Mouse (Mus musculus) liver, embryonic 11.5 days (tissue): ENCODE results near the gene Abcc6. TPM values are rescaled to one million over a fixed set of nuclear protein-coding genes. Genes with fewer than 3 reads are reported as not detected.

Experiments used
- ATAC-seq: fragments of 200-750 bp; cut with Nextera tagmentation; replicated peaks from 2 replicates; pipeline ENCODE4 v1.8.0; 2017; ENCODE audit warnings: moderate number of reproducible peaks, mild to moderate bottlenecking, moderate TSS enrichment, moderate library complexity; ENCODE audit not compliant: low FRiP score
- DNase-seq: peaks from one replicate; pipeline ENCODE4 v3.0.0-alpha.2; 2017; ENCODE audit warnings: low spot score
- H3K27ac ChIP-seq: fragments of 300-500 bp; sonication (generic); 2 replicates; pipeline ENCODE4 v1.5.1; 2014; ENCODE audit warnings: mild to moderate bottlenecking, low read depth, low read length, control low read depth
- H3K27me3 ChIP-seq: fragments of 300-500 bp; sonication (generic); replicated peaks from 2 replicates; pipeline ENCODE4 v1.6.1; 2014; ENCODE audit warnings: low read length, mixed read lengths; ENCODE audit not compliant: control insufficient read depth, insufficient read depth
- H3K36me3 ChIP-seq: fragments of 300-500 bp; sonication (generic); 2 replicates; pipeline ENCODE4 v1.6.1; 2014; ENCODE audit warnings: mild to moderate bottlenecking, low read length, moderate library complexity, mixed read lengths; ENCODE audit not compliant: control insufficient read depth, insufficient read depth
- H3K4me1 ChIP-seq: fragments of 300-500 bp; sonication (generic); replicated peaks from 2 replicates; pipeline ENCODE4 v1.6.1; 2014; ENCODE audit warnings: low read length, mixed read lengths; ENCODE audit not compliant: control insufficient read depth, insufficient read depth
- H3K4me2 ChIP-seq: fragments of 300-500 bp; sonication (generic); 2 replicates; pipeline ENCODE4 v1.6.1; 2014; ENCODE audit warnings: mild to moderate bottlenecking, control low read depth, moderate library complexity
- H3K4me3 ChIP-seq: fragments of 300-500 bp; sonication (generic); 2 replicates; pipeline ENCODE4 v1.5.1; 2014; ENCODE audit warnings: low read depth, low read length, control low read depth
- H3K9ac ChIP-seq: fragments of 300-500 bp; sonication (generic); 2 replicates; pipeline ENCODE4 v1.6.1; 2014; ENCODE audit warnings: low read depth, low read length, control low read depth
- H3K9me3 ChIP-seq: fragments of 300-500 bp; sonication (generic); 2 replicates; pipeline ENCODE4 v1.6.1; 2016; ENCODE audit warnings: low read length, inconsistent platforms, mixed read lengths; ENCODE audit not compliant: control insufficient read depth
- WGBS: fragments of 180-500 bp; shearing (Covaris S2); extraction: QIAGEN DNeasy Blood & Tissue Kit; methylation state at CpG from one replicate; pipeline ENCODE4 v1.1.7; 2014; 5-methylcytosine and 5-hydroxymethylcytosine counted together
- polyA plus RNA-seq: library from polyadenylated mRNA; unstranded; fragments of >200 nt; fragmentation: Nextera tagmentation; extraction: Ambion mirVana; gene quantifications from 2 replicates; pipeline ENCODE4 v1.2.1, GENCODE M21; 2014

Gene Abcc6
- polyA plus RNA-seq, 1 experiment from 2014 or later, result 5.4 TPM

DNA sequence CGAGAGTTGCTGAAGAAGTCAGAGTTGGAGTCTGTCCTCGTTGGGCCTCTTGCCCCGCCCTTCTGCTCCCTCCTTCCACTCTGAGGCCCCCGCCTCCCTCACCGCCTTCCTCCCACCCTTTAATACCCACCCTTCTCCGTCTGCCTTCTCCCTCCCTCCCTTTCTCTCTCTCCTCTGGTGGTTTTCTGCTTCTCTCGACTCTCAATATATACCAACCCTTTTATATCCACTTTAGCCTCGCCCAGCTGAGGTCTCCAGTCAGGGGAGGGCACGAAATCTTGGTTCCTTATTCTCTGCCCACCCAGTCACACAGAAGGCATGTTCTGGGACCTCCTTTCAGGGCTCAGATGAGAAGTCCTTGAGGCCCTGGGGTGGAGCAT, 108.9 kb downstream of the Abcc6 start, which contains the start of gene Emp3:
Gene Emp3, minus strand, starts transcription at position 163 of the 380 bp plus-strand sequence.
- WGBS, result 27% methylated on average over 9 of the region's 9 CpGs
- Histone ChIP-seq H3K27ac (peak within 1 kb of the TSS; percentile 91), H3K4me3 (peak within 1 kb of the TSS; percentile 52), H3K4me2 (peak within 1 kb of the TSS; percentile 83), H3K4me1 (peaks cover 50% of the 10 kb centered on the region), H3K9ac (peak within 1 kb of the TSS; percentile 69), H3K9me3 (no peaks in the 10 kb centered on the region), H3K27me3 (no peaks in the 10 kb centered on the region), H3K36me3 (no peaks in the 10 kb centered on the region; the same call in 1 of the 2 replicates)
- DNase-seq (peak; percentile 63), ATAC-seq (peak; percentile 33)

DNA sequence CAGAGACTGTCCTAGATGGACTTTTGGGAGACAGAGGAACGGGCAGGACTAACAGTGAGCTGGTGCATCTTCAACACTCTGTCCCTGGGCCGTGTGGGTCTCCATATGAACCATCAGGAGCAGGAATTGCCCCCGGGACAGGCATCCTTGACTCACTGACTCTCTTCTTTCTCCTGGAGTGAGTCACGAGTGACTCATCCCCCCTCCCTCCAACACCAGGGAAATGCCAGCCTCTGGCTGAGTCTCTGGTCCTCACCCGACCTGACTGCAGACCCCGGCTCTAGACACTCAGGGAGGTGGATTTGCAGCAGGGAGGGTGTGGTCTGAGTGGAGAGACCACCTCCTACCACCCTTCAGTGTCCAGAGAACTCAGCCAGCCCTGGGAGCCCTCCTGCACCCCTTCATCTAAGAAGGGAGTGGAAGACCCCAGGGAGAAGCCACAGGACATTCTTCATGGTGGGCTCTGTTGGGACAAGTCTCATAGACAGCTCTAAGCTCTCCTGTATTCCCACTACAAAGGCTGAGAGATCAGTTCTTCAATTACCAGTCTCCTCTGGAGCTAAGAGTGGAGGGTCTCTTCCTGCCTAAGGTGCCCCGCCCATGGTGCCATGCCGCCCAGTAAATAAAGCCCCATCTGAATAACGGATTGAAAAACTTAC, 109.4 kb downstream of the Abcc6 start:
- Histone ChIP-seq H3K9ac (peak overlapping the region; percentile 69), H3K36me3 (no peaks in the 10 kb centered on the region; the same call in 1 of the 2 replicates), H3K4me1 (peaks cover 55% of the 10 kb centered on the region), H3K4me2 (peak overlapping the region; percentile 83), H3K9me3 (no peaks in the 10 kb centered on the region), H3K4me3 (peak overlapping the region; percentile 52), H3K27me3 (no peaks in the 10 kb centered on the region), H3K27ac (peak overlapping the region; percentile 91)
- DNase-seq (no peak), ATAC-seq (no peak)
- 26% methylated on average over 9 of the region's 9 CpGs for WGBS

DNA sequence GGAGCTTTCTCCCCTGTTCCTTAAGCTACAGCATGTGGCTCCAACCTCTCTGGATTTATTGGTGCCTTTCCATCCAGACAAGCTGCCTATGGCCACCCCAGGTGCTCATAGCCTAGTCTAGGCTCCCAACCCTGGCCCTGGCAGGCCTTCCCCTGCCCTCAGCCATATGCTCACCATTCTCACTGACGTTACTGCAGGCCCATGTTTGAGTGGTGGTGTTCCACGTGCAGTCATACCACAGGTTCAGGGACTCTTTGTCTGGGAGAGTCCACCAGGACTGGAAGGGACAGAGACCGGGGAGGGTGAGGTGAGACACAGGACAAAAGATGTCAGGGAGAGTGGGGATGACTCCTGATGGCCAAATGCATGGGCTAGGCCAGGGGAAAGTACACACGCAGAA, 110.3 kb downstream of the Abcc6 start:
- Histone ChIP-seq H3K4me1 (peaks cover 55% of the 10 kb centered on the region), H3K4me2 (peak overlapping the region; percentile 83), H3K27me3 (no peaks in the 10 kb centered on the region), H3K9ac (peak overlapping the region; percentile 69), H3K36me3 (peaks cover 3% of the 10 kb centered on the region; the same call in 1 of the 2 replicates), H3K27ac (peak overlapping the region; percentile 91), H3K4me3 (peak overlapping the region; percentile 52), H3K9me3 (no peaks in the 10 kb centered on the region)
- 69% methylated on average over 4 of the region's 4 CpGs for WGBS
- ATAC-seq (no peak), DNase-seq (no peak)

DNA sequence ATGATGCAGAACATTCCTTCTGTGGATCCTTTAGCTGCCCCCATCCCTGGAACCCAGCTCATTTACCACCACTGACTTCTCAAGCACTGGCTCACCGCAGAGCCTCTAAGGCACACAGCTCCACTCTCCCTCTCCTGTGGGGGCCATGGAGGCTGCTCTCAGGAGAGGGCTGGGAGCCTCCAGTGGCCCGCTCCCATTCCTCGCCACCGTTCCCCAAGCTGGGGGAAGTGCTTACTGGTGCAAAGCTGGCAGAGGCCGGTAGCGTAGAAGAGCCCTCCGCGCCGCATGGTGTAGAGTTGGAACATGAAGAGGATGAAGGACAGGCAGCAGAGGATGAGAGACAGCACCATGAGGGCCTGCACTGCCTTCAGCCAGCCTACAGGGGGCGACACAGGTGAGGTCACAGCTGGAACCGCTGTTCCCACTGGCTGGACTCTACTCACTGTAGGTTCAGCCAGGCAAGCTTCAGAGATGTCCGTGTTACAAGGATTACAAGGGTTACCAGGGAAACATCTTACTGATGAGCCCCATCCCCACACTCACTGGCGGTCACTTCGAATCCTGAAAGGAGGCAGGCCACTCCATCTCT, 110.9 kb downstream of the Abcc6 start:
- Histone ChIP-seq H3K27me3 (no peaks in the 10 kb centered on the region), H3K4me3 (no peak overlapping the region), H3K27ac (no peak overlapping the region), H3K4me2 (peak overlapping the region; percentile 83), H3K9me3 (no peaks in the 10 kb centered on the region), H3K9ac (0 out of 2 replicates have a peak overlapping the region, but pooled peaks have one; percentile 8), H3K4me1 (peaks cover 53% of the 10 kb centered on the region), H3K36me3 (peaks cover 3% of the 10 kb centered on the region; the same call in 1 of the 2 replicates)
- ATAC-seq (no peak), DNase-seq (no peak)
- 76% methylated on average over 14 of the region's 14 CpGs for WGBS

DNA sequence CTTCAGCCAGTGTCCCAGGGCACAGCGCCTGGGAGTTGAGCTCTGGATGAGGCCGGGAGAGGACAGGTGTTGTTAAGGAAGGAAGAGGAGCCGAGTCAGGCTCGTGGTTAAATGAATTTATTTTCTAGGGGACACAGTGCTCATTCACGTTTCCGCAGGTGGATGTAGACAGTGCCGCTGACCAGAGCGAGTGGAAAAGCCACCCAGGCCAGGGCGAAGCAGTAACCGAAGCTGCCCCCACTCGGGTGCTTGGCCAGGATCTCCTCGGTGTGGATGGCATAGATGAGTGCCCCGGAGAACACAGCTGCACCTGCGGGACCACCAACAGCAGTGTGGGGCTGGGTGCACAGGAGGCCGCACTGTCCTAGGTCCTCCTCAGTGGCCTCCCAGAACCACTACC, 112.2 kb downstream of the Abcc6 start:
- Histone ChIP-seq H3K36me3 (peaks cover 3% of the 10 kb centered on the region; the same call in 1 of the 2 replicates), H3K27me3 (no peaks in the 10 kb centered on the region), H3K9me3 (no peaks in the 10 kb centered on the region), H3K4me3 (no peak overlapping the region), H3K4me2 (no peak overlapping the region; the same call in 1 of the 2 replicates), H3K27ac (peak overlapping the region; percentile 71), H3K4me1 (peaks cover 51% of the 10 kb centered on the region), H3K9ac (no peak overlapping the region)
- 84% methylated on average over 15 of the region's 15 CpGs for WGBS
- DNase-seq (no peak), ATAC-seq (no peak)

Other genes with a start within 250 kb of the Abcc6 start
- 0.30 and 0.45 TPM in 2 replicates for gene Lmtk3, start 246.6 kb downstream of the Abcc6 start, polyA plus RNA-seq
- gene Sult2b1, start 245.6 kb downstream of the Abcc6 start, polyA plus RNA-seq, result 0.65 and 0.70 TPM in 2 replicates
- gene Cyth2, start 215.7 kb downstream of the Abcc6 start, polyA plus RNA-seq, result 67.2 and 69.1 TPM in 2 replicates
- 0.40 and 0.74 TPM in 2 replicates for gene Kcnj14, start 205.5 kb downstream of the Abcc6 start, polyA plus RNA-seq
- 101 and 106 TPM in 2 replicates for gene Grwd1, start 199.4 kb downstream of the Abcc6 start, polyA plus RNA-seq
- gene Kdelr1, start 157.5 kb downstream of the Abcc6 start, polyA plus RNA-seq, result 54.8 and 60.7 TPM in 2 replicates
- 0.13 and 0.23 TPM in 2 replicates for gene Grin2d, start 151.9 kb downstream of the Abcc6 start, polyA plus RNA-seq
- gene Syngr4, start 133.6 kb downstream of the Abcc6 start, polyA plus RNA-seq, result 1.0 and 1.3 TPM in 2 replicates
- 4.0 and 5.8 TPM in 2 replicates for gene Tmem143, start 133.4 kb downstream of the Abcc6 start, polyA plus RNA-seq
- gene Emp3, start 108.9 kb downstream of the Abcc6 start, polyA plus RNA-seq, result 91.8 and 99.6 TPM in 2 replicates
- 2.4 and 4.3 TPM in 2 replicates for gene Ccdc114, start 106.2 kb downstream of the Abcc6 start, polyA plus RNA-seq
- gene Nomo1, start 3.4 kb upstream of the Abcc6 start, polyA plus RNA-seq, result 45.5 and 47.6 TPM in 2 replicates
- not detected in 2 replicates for gene Kcnj11, start 70.5 kb upstream of the Abcc6 start, polyA plus RNA-seq
- gene Abcc8, start 149.7 kb upstream of the Abcc6 start, polyA plus RNA-seq, result 0.70 and 0.71 TPM in 2 replicates
- 0.47 and 0.60 TPM in 2 replicates for gene Ush1c, start 208.2 kb upstream of the Abcc6 start, polyA plus RNA-seq
- gene Otog, start 210.7 kb upstream of the Abcc6 start, polyA plus RNA-seq, result not detected in 2 replicates